Mouse (Mus musculus): ENCODE measurements around the gene Ccdc148. TPM values are rescaled to one million over a fixed set of nuclear protein-coding genes. Genes with fewer than 3 reads are reported as not detected.
A peak's percentile ranks its signal among the peaks of the same experiment; 100 is the strongest.

The Ccdc148 gene
- polyA plus RNA-seq, 1 experiment from 2014 or later = 1.4 TPM

DNA sequence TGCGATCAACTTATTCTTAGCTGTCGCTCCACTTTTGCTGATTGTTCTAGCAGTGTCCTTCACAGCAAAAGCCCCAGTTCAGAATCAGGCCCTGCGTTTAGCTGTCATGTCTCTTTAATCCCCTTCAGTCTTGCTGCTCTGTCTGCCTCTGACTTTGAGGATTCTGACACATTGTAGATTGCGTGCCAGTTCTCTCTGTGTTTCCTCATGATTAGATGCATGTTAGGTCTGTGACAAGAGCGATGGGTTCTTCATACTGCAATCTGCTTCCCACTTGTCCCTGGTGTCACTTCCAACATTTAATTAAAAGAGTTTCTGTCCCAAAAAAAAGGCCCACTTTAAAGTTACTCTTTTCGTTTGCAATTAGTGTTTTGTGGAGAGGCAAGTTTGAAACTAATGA is 126.2 kb downstream of the Ccdc148 start:
- no peaks in the 10 kb centered on the region for H3K9me3 ChIP-seq (replicated peaks)
- H3K4me3 ChIP-seq = no peak overlapping the region
- 90% methylated on average over 6 of the region's 6 CpGs for WGBS
- H3K27ac ChIP-seq (replicated peaks) = no peak overlapping the region
- H3K4me1 ChIP-seq = no peaks in the 10 kb centered on the region
- no peaks in the 10 kb centered on the region for H3K36me3 ChIP-seq
- DNase-seq (ENCODE audit: low spot score) = no peak
- no peaks in the 10 kb centered on the region for H3K27me3 ChIP-seq (ENCODE audit: low read depth, poor library complexity, severe bottlenecking)

DNA sequence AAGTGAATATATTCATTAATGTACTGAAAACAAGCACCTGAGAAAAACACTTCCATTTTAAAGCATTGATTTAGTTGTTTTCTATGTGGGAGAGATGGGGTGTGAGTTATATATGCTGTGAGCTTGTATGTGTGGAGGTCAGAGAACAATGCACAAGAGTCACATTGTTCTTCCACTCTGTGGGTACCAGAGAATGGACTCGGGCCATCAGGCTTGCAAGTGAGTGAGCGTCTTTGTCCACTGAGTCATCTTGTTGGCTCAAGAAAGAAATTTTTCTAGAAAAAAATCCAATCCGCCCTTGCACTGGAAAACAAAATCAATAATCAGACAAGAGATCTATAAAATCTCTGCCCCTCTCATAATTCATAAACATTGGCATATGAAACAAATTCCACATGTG is 135.9 kb downstream of the Ccdc148 start:
- H3K4me3 ChIP-seq = no peak overlapping the region
- no peaks in the 10 kb centered on the region for H3K36me3 ChIP-seq
- 93% methylated on average over 3 of the region's 3 CpGs for WGBS
- H3K27me3 ChIP-seq (ENCODE audit: low read depth, poor library complexity, severe bottlenecking) = no peaks in the 10 kb centered on the region
- H3K9me3 ChIP-seq (replicated peaks) = no peaks in the 10 kb centered on the region; the same call in 1 of the 2 replicates
- H3K27ac ChIP-seq (replicated peaks) = no peak overlapping the region
- H3K4me1 ChIP-seq = no peaks in the 10 kb centered on the region
- DNase-seq (ENCODE audit: low spot score) = no peak

DNA sequence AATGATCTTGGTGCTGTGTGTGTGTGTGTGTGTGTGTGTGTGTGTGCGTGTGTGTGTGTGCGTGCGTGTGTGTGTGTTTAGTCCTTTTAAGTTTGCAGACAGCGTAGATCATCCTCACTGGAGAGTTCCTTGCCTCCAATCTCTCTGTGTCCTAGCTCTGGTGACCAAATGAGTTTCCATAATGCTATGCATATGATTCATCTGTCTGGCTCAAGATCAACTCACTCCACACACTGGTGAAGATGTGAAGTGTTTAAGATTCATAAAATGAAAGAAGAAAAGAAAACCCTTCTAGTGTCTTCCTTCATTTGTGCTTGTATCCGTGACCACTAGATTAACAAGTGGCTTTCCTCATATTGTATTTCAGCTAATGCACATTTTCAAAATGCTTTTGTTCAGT is 153.1 kb downstream of the Ccdc148 start:
- Histone ChIP-seq H3K4me1 (no peaks in the 10 kb centered on the region), H3K27ac (replicated peaks) (no peak overlapping the region), H3K27me3 (ENCODE audit: low read depth, poor library complexity, severe bottlenecking) (no peaks in the 10 kb centered on the region), H3K4me3 (no peak overlapping the region), H3K9me3 (replicated peaks) (no peaks in the 10 kb centered on the region), H3K36me3 (no peaks in the 10 kb centered on the region)
- 90% methylated on average over 5 of the region's 5 CpGs for WGBS
- no peak for DNase-seq (ENCODE audit: low spot score)

DNA sequence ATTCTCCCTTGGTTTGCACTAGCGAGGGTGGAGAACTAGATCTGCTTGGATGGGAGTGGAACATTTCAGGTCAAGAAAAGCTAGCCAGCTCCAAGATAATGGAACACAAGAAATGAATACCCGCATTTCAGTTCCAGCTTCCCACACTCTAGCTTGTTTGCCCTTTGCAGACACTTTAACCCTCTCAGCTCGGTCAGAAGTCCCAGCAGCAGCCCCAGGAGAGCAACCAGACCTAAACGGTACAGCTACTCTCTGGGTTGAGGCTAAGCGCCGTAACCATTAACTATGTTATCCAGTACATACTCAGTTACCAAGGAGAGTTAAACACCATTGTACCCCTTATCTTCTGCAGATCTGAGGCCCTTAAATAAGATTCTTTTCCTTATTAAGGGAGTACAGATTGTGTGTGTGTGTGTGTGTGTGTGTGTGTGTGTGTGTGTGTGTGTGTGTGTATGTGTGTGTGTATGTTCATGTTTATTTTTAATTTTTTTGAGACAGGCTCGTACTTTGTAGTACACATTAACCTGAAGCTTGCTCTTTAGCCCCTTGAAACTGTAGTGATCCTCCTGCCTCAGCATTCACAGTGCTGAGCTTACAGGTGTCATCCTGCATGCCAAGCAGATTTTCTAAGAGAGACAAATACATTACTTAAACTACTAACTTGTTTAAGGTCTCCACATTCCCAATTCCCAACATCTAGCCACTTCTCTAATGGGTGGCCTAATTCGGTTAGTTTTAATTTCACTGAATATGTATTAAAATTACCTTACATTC is 153.7 kb downstream of the Ccdc148 start:
- H3K36me3 ChIP-seq = no peaks in the 10 kb centered on the region
- WGBS = 93% methylated on average over 8 of the region's 8 CpGs
- no peaks in the 10 kb centered on the region for H3K4me1 ChIP-seq
- DNase-seq (ENCODE audit: low spot score) = no peak
- no peak overlapping the region for H3K27ac ChIP-seq (replicated peaks)
- H3K27me3 ChIP-seq (ENCODE audit: low read depth, poor library complexity, severe bottlenecking) = no peaks in the 10 kb centered on the region
- no peak overlapping the region for H3K4me3 ChIP-seq
- no peaks in the 10 kb centered on the region for H3K9me3 ChIP-seq (replicated peaks)

DNA sequence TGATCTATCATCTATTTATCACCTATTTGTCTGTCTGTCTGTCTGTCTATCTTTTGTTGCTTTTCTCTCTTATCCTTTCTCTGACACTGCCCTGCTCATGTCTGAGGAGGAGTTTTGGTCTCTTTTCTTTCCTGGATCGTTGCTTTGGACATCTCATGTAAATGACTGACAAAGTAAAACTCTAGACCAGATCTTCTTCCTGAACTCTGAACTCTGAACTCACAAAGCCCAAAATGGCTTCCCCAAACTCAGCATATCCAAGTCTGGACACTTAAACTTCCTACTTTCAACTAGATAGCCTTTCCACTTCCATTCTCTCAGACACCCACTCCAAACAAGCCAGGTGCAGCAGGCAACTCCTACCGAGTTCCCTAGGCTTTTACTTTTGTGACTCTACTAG is 163.3 kb downstream of the Ccdc148 start:
- Histone ChIP-seq H3K27me3 (ENCODE audit: low read depth, poor library complexity, severe bottlenecking) (no peaks in the 10 kb centered on the region), H3K36me3 (no peaks in the 10 kb centered on the region), H3K4me3 (no peak overlapping the region), H3K4me1 (no peaks in the 10 kb centered on the region), H3K9me3 (replicated peaks) (no peaks in the 10 kb centered on the region), H3K27ac (replicated peaks) (no peak overlapping the region)
- no peak for DNase-seq (ENCODE audit: low spot score)
- WGBS = 75% methylated on average over 2 of the region's 2 CpGs

DNA sequence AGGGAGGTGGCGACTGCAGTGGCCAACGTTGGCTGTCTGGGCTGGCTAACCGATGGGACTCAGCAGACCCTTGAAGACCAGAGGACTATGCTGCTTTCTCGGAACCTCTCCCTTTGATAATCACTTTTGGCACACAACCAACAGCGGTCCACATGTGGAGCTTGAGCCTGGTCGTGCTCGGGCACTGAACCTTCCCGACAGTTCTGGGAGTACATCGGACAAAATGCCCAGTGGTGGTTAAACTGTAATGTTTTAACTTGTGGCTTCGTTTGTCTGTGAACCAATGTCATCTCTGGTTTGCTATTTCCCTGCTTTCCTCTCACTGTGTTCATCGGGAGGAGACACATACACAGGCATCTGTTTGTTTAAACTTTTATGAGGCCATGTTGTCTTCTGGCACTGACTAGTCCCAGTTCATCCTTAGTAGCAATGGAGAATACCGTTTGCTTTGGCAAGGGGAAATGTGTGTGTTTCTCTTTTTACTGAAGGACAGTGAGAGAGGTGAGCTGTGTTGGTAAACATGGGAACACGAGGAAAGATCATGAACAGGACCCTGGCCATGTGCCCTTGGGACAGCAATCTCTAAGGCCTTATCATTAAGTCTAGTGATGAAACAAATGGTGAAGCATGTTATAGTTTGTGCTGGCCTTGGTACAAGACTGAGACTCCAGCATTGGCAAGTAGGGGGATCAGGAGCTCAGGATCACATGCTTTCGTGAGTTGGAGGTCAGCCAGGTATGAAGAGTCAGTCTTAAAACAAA is 167.9 kb downstream of the Ccdc148 start:
- Histone ChIP-seq H3K36me3 (no peaks in the 10 kb centered on the region), H3K4me3 (no peak overlapping the region), H3K4me1 (no peaks in the 10 kb centered on the region), H3K9me3 (replicated peaks) (no peaks in the 10 kb centered on the region; the same call in 1 of the 2 replicates), H3K27me3 (ENCODE audit: low read depth, poor library complexity, severe bottlenecking) (no peaks in the 10 kb centered on the region), H3K27ac (replicated peaks) (no peak overlapping the region)
- DNase-seq (ENCODE audit: low spot score) = no peak
- 91% methylated on average over 14 of the region's 14 CpGs for WGBS

DNA sequence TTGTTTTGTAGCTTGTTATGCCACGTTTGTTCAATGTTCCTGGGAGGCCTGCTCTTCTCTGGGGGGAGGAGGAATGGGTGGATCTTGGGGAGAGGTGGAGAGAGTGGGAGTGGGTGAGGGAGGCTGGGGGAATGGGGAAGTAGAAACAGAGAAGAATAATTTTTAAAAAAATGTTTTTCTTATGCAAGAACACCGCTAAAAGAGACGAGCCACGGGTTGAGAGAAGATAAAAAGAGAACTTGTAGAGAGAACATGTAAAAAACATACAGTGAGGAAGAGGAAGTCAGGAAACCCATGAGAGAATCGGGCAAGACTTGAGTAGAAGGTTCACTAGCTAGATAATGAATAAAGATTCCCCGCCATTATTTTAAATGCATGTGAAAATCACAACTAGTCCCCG is 182.4 kb downstream of the Ccdc148 start:
- H3K27me3 ChIP-seq (ENCODE audit: low read depth, poor library complexity, severe bottlenecking) = no peaks in the 10 kb centered on the region
- whole genome bisulfite sequencing = 90% methylated on average over 7 of the region's 7 CpGs
- no peak overlapping the region for H3K27ac ChIP-seq (replicated peaks)
- no peak for DNase-seq (ENCODE audit: low spot score)
- no peak overlapping the region for H3K4me3 ChIP-seq
- H3K9me3 ChIP-seq (replicated peaks) = no peaks in the 10 kb centered on the region
- H3K4me1 ChIP-seq = no peaks in the 10 kb centered on the region
- no peaks in the 10 kb centered on the region for H3K36me3 ChIP-seq

DNA sequence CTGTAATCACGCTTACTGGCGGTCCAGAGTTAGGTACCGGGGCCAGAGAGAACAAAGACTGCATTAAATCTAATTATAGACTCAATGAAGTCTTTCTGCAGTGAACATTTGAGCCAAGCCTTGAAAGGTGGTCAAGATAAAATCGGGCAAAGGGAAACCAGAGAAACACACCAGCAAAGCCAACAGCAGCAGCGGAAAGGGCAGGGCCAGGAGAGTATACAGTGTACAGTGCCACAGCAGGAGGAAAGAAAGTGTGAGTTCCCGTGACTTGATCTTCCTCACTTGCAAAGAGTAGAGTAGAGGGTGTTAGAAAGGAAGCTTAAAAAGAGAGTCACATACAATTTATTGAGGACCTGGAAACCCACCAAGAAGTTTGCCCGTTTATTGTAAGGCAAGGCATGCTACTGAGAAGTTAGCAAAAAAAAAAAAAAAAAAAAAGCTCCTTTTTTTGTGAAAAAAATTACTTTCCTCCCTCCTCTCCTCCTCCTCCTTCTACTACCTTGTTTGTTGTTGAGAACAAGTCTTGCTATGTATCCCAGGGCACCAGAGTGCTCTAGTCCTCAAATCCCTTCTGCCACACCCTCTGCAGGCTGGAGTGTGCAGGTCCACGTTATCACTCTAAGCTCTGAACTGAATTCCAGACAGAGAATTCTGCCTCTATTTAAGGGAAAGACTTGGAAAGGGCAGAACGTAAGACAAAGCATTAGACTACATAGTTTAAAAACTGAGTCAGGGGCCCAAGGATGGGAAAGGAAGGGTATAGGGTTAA is 188.8 kb downstream of the Ccdc148 start:
- Histone ChIP-seq H3K27me3 (ENCODE audit: low read depth, poor library complexity, severe bottlenecking) (no peaks in the 10 kb centered on the region), H3K4me1 (no peaks in the 10 kb centered on the region), H3K9me3 (replicated peaks) (no peaks in the 10 kb centered on the region), H3K27ac (replicated peaks) (no peak overlapping the region), H3K36me3 (no peaks in the 10 kb centered on the region), H3K4me3 (no peak overlapping the region)
- 76% methylated on average over 9 of the region's 9 CpGs for WGBS
- no peak for DNase-seq (ENCODE audit: low spot score)

DNA sequence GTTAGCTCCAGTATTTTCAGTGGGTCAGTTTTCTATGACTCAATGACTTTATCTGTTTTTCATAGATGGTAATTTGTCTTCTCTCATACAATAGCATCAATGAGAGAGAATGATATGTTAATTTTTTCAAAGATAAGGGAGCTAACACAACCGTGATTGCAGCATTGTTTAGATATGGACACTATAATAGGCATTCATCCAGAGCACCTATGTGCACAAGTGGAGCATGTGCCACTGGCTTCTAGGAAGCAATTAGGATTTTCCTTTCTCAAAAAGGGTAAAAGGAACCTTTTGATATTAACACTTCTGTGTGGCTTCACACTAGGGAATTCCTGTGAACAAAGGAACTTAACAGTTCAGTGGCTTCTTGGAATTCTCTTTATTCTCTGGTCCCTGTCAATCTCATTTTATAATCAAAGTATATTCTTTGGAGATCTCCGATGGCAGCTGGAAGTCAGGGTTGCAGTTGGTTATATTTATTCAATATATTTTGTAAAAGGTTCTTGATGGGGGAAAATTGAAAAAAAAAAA is 203.6 kb downstream of the Ccdc148 start:
- Histone ChIP-seq H3K36me3 (no peaks in the 10 kb centered on the region), H3K9me3 (replicated peaks) (0 out of 2 replicates have a peak, but pooled peaks cover 4% of the 10 kb centered on the region), H3K27me3 (ENCODE audit: low read depth, poor library complexity, severe bottlenecking) (peaks cover 4% of the 10 kb centered on the region; the same call in 1 of the 2 replicates), H3K4me3 (no peak overlapping the region), H3K4me1 (peaks cover 22% of the 10 kb centered on the region), H3K27ac (replicated peaks) (0 out of 2 replicates have a peak overlapping the region, but pooled peaks have one; percentile 56)
- 9% methylated on average over 2 of the region's 2 CpGs for WGBS
- no peak for DNase-seq (ENCODE audit: low spot score)

DNA sequence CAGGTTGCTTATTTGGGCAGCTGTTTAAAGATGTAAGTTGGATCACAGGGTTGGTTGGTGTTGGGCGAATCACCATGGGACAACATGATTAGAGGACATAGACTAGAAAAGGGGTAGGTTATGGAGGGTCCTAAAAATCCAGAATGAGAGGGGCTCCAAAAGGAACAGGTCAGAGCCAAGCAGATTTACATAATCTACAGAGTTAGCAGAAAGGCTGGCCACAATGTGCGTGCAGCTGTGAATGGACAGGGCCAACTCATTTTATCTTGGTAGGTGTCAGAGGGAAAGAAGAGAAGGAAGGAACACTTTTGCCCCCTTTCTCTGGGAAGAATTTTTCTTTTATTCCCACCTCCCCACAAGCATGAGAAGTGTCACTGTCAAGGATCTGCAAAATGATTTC is 204.1 kb downstream of the Ccdc148 start:
- Histone ChIP-seq H3K4me3 (no peak overlapping the region), H3K36me3 (no peaks in the 10 kb centered on the region), H3K27ac (replicated peaks) (0 out of 2 replicates have a peak overlapping the region, but pooled peaks have one; percentile 56), H3K9me3 (replicated peaks) (0 out of 2 replicates have a peak, but pooled peaks cover 4% of the 10 kb centered on the region), H3K4me1 (peaks cover 22% of the 10 kb centered on the region), H3K27me3 (ENCODE audit: low read depth, poor library complexity, severe bottlenecking) (peaks cover 4% of the 10 kb centered on the region; the same call in 1 of the 2 replicates)
- DNase-seq (ENCODE audit: low spot score) = no peak
- WGBS = 46% methylated on average over 2 of the region's 2 CpGs

DNA sequence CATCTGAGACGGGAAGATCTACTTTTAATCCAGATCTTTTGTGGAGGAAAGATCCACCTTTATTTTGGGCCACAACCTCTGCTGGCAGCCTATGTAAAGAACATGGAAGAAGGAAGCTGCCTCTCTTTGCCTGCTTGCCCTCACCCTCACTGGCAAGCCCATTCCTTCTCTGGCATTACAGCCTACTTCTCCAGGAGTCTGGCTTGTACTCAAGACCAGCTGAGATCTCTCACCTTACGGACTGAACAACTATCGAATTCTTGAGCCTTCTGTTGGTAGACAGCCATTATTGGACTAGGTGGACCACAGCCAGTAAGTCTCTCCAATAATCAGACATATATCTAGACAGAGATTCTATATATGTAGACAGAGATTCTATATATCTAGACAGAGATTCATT is 208.4 kb downstream of the Ccdc148 start:
- no peak overlapping the region for H3K4me3 ChIP-seq

DNA sequence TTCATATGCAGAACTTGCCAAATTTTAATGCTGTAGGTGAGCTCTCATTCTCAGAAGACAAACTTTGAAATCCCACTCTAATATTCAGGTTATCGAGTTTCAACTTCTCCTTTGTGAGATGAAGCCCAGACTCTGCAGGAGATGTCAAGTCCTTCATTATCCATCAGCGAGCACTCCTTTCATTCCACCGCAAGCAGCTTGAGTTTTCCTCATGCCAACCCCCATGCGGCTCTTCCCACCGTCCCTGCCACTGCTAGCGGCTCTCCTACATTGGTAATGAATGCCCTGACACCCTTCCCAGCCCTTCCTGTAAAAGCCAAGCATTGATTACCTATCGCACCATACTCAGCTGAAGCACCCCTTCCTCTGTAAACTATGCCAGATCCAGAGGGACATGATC is 211.7 kb downstream of the Ccdc148 start:
- 71% methylated on average over 7 of the region's 7 CpGs for WGBS
- Histone ChIP-seq H3K9me3 (replicated peaks) (no peaks in the 10 kb centered on the region), H3K27me3 (ENCODE audit: low read depth, poor library complexity, severe bottlenecking) (no peaks in the 10 kb centered on the region), H3K27ac (replicated peaks) (no peak overlapping the region), H3K36me3 (no peaks in the 10 kb centered on the region), H3K4me1 (no peaks in the 10 kb centered on the region), H3K4me3 (no peak overlapping the region)
- no peak for DNase-seq (ENCODE audit: low spot score)

More for the DNA sequence above, 208.4 kb downstream of the Ccdc148 start:
- no peak for DNase-seq (ENCODE audit: low spot score)
- Histone ChIP-seq H3K4me1 (peaks cover 12% of the 10 kb centered on the region), H3K27me3 (ENCODE audit: low read depth, poor library complexity, severe bottlenecking) (no peaks in the 10 kb centered on the region), H3K9me3 (replicated peaks) (0 out of 2 replicates have a peak, but pooled peaks cover 4% of the 10 kb centered on the region), H3K27ac (replicated peaks) (no peak overlapping the region), H3K36me3 (no peaks in the 10 kb centered on the region)
- 87% methylated on average over 3 of the region's 3 CpGs for WGBS
